Mouse (Mus musculus): Measurements from ENCODE around the gene C87499. TPM values are rescaled to one million over a fixed set of nuclear protein-coding genes. Genes with fewer than 3 reads are reported as not detected.

C87499 gene
- not detected for total RNA-seq (2022)

DNA sequence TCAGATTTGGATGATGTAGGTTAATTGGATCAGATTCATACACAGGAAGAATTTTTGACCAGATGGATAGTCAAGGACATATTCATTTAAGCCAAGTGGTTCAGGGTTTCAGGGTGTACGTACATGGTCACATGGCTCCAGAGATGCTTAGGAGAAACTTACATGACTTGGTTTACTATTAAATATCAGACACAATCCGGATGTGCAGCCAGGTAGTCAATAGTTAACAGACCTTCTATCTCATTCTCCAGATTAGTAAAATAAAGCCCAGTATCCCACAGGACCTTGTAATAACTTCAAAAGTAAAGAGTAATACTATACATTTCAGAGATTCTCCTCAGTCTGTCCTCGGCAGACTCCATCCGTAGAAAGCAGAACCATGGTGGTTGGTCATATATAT, at the start of gene C87499:
Gene C87499, minus strand, starts transcription at position 101 of the 400 bp plus-strand sequence.
- DNase-seq (ENCODE audit: low spot score in 2 of 2): no peak

GRCm38 (mm10) chr4:88683812-88684211, 49.6 kb upstream of the C87499 start, which contains the start of gene Ifna2:
Gene Ifna2 (minus strand): TSS chr4:88683912.
- no peak for DNase-seq (ENCODE audit: low spot score in 2 of 2)

- no peak for DNase-seq (ENCODE audit: low spot score in 2 of 2)
Observed at GRCm38 (mm10) chr4:88681353-88681752, 47.1 kb upstream of the C87499 start.

GRCm38 (mm10) chr4:88680362-88680761, 46.2 kb upstream of the C87499 start:
- DNase-seq (ENCODE audit: low spot score in 2 of 2): no peak

DNA sequence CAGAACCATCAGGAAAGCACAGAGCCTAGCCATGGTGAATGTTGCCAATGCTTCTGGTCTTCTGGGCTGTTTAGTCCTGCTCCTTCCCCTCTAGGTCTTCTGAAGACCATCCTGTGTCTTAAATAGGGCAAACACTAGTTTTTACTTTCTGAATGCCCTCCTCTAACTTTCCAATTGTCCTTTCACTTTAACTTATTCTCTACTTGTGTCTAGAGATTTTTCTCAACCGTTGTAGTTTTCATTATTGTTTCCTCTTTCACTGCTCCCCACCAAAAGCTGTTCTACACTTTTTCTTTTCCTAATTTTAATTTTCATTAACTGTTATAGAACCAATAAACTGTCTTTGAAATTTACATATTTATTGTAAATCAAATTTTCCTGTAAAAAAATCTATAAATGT, 42.6 kb upstream of the C87499 start, which contains the start of gene Ifna16:
Gene Ifna16, minus strand, starts transcription at position 101 of the 400 bp plus-strand sequence.
- DNase-seq (ENCODE audit: low spot score in 2 of 2): no peak

DNA sequence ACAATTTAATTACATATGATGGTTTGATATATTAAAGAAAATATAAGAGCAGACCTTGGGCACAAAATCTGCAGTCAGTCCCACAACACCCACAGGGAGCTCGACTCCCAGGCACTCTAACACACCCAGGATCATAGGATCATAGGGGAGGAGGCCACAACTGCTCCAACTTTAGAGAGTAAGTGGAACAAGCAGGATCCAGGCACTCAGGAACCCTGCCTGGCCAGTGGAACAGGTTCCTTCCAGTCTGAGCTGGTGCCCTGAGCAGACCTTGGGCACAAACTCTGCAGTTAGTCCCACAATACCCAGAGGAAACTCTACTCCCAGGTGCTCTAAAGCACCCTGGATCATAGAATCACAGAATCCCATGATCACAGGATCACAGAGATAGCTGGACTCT, 21.2 kb upstream of the C87499 start:
- DNase-seq (ENCODE audit: low spot score in 2 of 2): no peak

DNA sequence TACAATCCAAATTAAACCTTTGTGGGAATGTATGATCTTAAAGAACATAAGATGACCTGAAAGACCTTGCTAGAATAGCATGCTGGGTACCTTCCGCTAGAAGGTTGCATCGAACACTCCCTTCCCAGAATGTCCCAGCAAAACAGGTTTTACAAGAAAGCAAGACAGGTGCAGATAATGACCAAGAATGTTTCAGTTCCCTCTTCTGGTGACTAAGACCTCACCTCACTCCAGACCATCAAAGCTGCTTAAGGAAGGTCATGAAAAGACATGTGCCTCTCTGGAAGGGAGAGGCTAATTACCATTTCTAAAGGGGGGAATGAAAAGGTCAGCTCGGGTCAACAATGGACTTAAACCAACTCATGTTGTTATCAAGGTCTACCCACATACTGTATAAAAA, 19.4 kb upstream of the C87499 start:
- DNase-seq (ENCODE audit: low spot score in 2 of 2): no peak

- no peak for DNase-seq (ENCODE audit: low spot score in 2 of 2)
Observed at GRCm38 (mm10) chr4:88644359-88644758, 10.1 kb upstream of the C87499 start, which contains the start of gene Ifna13. Gene Ifna13 (minus strand): TSS chr4:88644459.

DNA sequence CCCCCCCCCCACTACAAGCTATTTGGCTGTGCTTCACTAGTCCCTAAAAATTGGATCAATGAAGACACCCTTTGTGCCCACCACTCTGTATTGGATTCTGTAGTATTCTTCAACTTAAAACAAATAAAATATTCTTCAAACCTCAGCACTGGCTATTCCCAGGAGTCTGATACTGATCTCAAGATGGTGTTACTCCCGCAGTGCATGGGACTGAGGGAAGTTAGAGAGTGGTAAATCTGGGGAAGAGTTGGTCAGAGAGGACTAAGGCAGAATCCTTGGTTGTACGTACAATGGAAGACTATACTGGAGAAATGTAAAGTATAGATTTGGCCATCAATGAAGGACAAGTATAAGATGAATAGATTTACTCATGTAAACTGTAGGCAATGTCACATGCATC, 8.3 kb upstream of the C87499 start:
- DNase-seq (ENCODE audit: low spot score in 2 of 2): no peak

DNA sequence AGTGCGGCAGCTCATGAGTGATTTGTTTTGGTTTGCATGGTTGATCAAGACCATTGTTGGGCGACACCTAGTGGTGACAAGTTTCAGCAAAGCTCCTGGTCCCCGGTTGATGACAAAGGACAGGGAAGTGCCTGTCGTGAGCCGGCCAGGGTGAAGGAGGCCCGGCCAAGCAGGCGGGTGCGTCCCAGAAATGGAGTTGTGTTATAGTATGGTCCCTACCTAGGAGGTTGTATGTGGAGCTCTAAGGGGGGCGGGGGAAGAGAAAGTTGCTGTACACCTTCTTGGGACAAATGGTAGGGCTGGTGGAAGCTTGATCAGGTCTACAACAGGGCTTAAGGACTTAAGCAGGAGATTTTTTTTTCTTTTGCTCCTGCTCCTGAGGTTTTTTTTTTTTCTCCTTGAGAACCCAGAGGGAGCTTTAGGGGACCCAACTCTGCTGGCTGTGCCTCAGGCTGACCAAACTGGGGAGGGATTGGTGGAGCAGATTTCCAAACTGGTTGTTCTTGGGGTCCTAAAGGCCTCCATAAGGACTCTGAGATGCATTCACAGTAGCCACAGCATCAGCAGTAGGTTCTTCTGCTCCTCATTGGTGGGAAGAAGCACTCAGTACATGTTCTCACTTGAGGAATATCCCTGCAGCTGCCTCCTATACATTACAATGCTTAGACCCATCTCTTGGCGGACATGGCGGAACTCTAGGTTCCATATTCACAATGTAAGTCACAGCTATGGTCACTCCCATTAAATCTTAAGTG, 7.0 kb upstream of the C87499 start:
- peak; percentile 47 to 79 for DNase-seq (ENCODE audit: low spot score in 2 of 2)

GRCm38 (mm10) chr4:88640704-88641076, 6.5 kb upstream of the C87499 start:
- DNase-seq (ENCODE audit: low spot score in 2 of 2): no peak

GRCm38 (mm10) chr4:88603276-88603675, 30.9 kb downstream of the C87499 start, which contains the start of gene Ifna12:
Gene Ifna12 (minus strand): TSS chr4:88603376.
- DNase-seq (ENCODE audit: low spot score in 2 of 2): no peak

DNA sequence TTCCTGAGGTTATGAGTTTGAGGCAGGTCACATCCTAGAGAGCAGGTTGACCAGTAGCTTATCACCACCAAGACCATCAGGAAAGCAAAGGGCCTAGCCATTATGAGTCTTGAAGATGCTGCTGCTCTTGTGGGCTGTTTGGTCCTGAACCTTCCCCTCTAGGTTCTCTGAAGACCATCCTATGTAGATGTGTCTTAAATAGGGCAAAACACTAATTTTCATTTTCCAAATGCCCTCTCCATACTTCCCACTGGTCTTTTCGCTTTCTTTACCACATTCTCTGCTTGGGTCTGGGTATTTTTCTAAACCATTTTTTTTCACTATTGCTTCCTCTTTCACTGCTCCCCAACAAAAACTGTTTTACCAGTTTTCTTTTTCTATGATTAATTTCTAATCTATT, 41.9 kb downstream of the C87499 start, which contains the start of gene Ifna9:
Gene Ifna9, minus strand, starts transcription at position 101 of the 400 bp plus-strand sequence.
- no peak for DNase-seq (ENCODE audit: low spot score in 2 of 2)

Other genes starting within 250 kb of the C87499 start
- gene Hacd4, start 195.5 kb downstream of the C87499 start, total RNA-seq (2022): 1 to 10 TPM; 1.5 to 2.5 (median 2.1) TPM
- not detected for gene Ifnb1, start 111.6 kb downstream of the C87499 start, total RNA-seq (2022)
- not detected for gene Ifna15, start 76.2 kb downstream of the C87499 start, total RNA-seq (2022)
- gene Ifna14, start 62.6 kb downstream of the C87499 start, total RNA-seq (2022): not detected
- not detected for gene Ifna9, start 42.0 kb downstream of the C87499 start, total RNA-seq (2022)
- gene Ifna12, start 31.0 kb downstream of the C87499 start, total RNA-seq (2022): not detected
- not detected for gene Ifna13, start 10.0 kb upstream of the C87499 start, total RNA-seq (2022)
- gene Ifna16, start 42.5 kb upstream of the C87499 start, total RNA-seq (2022): not detected
- gene Ifna2, start 49.5 kb upstream of the C87499 start, total RNA-seq (2022): not detected
- not detected for gene Ifnab, start 56.9 kb upstream of the C87499 start, total RNA-seq (2022)
- 1 to 10 TPM in 2 of 4 experiments, under 1 TPM in 2; 0.61 to 1.8 (median 0.93) TPM for gene Gm26566, start 87.4 kb upstream of the C87499 start, total RNA-seq (2022)
- gene Klhl9, start 88.1 kb upstream of the C87499 start, total RNA-seq (2022): 100 to 1,000 TPM in 1 of 4 experiments, 10 to 100 TPM in 3; 91.7 to 103 (median 95.7) TPM
- gene Gm13271, start 120.5 kb upstream of the C87499 start, total RNA-seq (2022): not detected
- not detected for gene Gm13283, start 125.7 kb upstream of the C87499 start, total RNA-seq (2022)
- gene Gm13290, start 139.4 kb upstream of the C87499 start, total RNA-seq (2022): not detected
- not detected for gene Gm13289, start 142.5 kb upstream of the C87499 start, total RNA-seq (2022)
- not detected for gene Gm13272, start 145.4 kb upstream of the C87499 start, total RNA-seq (2022)
- gene Ifnz, start 147.7 kb upstream of the C87499 start, total RNA-seq (2022): not detected
- not detected for gene Gm13276, start 151.3 kb upstream of the C87499 start, total RNA-seq (2022)
- not detected for gene Gm13277, start 154.2 kb upstream of the C87499 start, total RNA-seq (2022)
- not detected for gene Gm13278, start 157.1 kb upstream of the C87499 start, total RNA-seq (2022)
- gene Gm13275, start 160.1 kb upstream of the C87499 start, total RNA-seq (2022): not detected
- gene Gm13279, start 163.0 kb upstream of the C87499 start, total RNA-seq (2022): not detected
- gene Gm13285, start 165.3 kb upstream of the C87499 start, total RNA-seq (2022): not detected
- not detected for gene Gm13287, start 168.8 kb upstream of the C87499 start, total RNA-seq (2022)
- not detected for gene Gm13288, start 171.1 kb upstream of the C87499 start, total RNA-seq (2022)
- gene Ifna7, start 181.8 kb upstream of the C87499 start, total RNA-seq (2022): not detected
- not detected for gene Ifna11, start 185.5 kb upstream of the C87499 start, total RNA-seq (2022)
- not detected for gene Ifna6, start 193.0 kb upstream of the C87499 start, total RNA-seq (2022)
- gene Ifna5, start 201.1 kb upstream of the C87499 start, total RNA-seq (2022): not detected
- not detected for gene Ifna4, start 207.4 kb upstream of the C87499 start, total RNA-seq (2022)
- not detected for gene Ifna1, start 215.7 kb upstream of the C87499 start, total RNA-seq (2022)
- gene Ifne, start 245.8 kb upstream of the C87499 start, total RNA-seq (2022): not detected